Mouse (Mus musculus) ES-Bruce4 (cell line): ENCODE results near the gene Twist2. TPM values are rescaled to one million over a fixed set of nuclear protein-coding genes. Genes with fewer than 3 reads are reported as not detected.

Source experiments
- H3K27ac ChIP-seq: 2 replicates; pipeline ENCODE4 v1.5.1; 2012; ENCODE audit warnings: low read length, inconsistent platforms; ENCODE audit not compliant: insufficient read depth
- H3K27me3 ChIP-seq: 2 replicates; pipeline ENCODE4 v1.6.1; 2012; ENCODE audit warnings: mild to moderate bottlenecking, low read length, inconsistent platforms; ENCODE audit not compliant: control insufficient read depth, poor library complexity, insufficient read depth, severe bottlenecking
- H3K36me3 ChIP-seq: 2 replicates; pipeline ENCODE4 v1.6.1; 2012; ENCODE audit warnings: inconsistent platforms, mild to moderate bottlenecking, low read length, moderate library complexity; ENCODE audit not compliant: control insufficient read depth, poor library complexity, insufficient read depth, severe bottlenecking
- H3K4me1 ChIP-seq: one replicate; pipeline ENCODE4 v1.8.1; 2011; ENCODE audit warnings: low read length; ENCODE audit not compliant: control insufficient read depth, insufficient read depth
- H3K4me3 ChIP-seq: 2 replicates; pipeline ENCODE4 v1.5.1; 2011; ENCODE audit warnings: low read depth, mild to moderate bottlenecking, low read length
- H3K9ac ChIP-seq: 2 replicates; pipeline ENCODE4 v1.6.1; 2012; ENCODE audit warnings: low read depth, mild to moderate bottlenecking, inconsistent platforms; ENCODE audit not compliant: poor library complexity, severe bottlenecking
- H3K9me3 ChIP-seq: replicated peaks from 2 replicates; pipeline ENCODE4 v1.6.1; 2012; ENCODE audit warnings: mild to moderate bottlenecking, low read length, inconsistent platforms; ENCODE audit not compliant: control insufficient read depth, poor library complexity, insufficient read depth, severe bottlenecking
- CTCF ChIP-seq: IDR thresholded peaks from one replicate; pipeline ENCODE4 v1.8.1; 2011; ENCODE audit warnings: low read depth, low read length
- EP300 ChIP-seq: IDR thresholded peaks from 2 replicates; pipeline ENCODE4 v1.6.1; 2011; ENCODE audit warnings: low read depth, low read length; ENCODE audit not compliant: insufficient read depth
- POLR2A ChIP-seq: IDR thresholded peaks from one replicate; pipeline ENCODE4 v1.8.1; 2011; ENCODE audit warnings: low read length; ENCODE audit not compliant: insufficient read depth
- polyA plus RNA-seq: library from polyadenylated mRNA; stranded (reverse); fragments of >200 nt; gene quantifications from 2 replicates; pipeline ENCODE4 v1.2.4, GENCODE M21; 2011; ENCODE audit warnings: low read depth; ENCODE audit not compliant: missing spikeins, insufficient read depth, insufficient read length

The Twist2 gene
- polyA plus RNA-seq, 1 experiment = 2.9 TPM

DNA sequence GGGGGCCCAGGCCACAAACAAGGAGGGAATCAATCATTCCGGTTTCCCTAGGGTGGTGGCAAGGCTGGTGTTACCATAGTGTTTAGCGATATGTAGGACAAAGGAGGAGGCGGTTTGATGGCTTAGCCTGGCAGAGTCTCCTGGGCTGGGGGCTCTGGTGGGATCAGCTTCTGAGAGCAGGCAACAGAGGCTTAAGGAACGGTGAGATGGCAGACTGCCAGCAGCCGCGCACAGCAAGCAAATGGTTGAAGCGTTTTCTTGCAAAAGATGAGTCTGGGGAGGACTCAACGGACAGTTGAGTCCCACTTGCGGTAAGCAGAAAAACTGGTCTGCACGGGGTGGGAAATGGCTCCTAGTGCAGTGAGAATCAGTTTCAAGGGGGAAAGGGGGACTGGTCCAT, 19.3 kb downstream of the Twist2 start:
- TF ChIP-seq CTCF (no peak), POLR2A (no peak)
- H3K9me3 ChIP-seq = no peaks in the 10 kb centered on the region

GRCm38 (mm10) chr1:91822316-91822824, 21.1 kb downstream of the Twist2 start:
- no peaks in the 10 kb centered on the region for H3K4me1 ChIP-seq
- no peaks in the 10 kb centered on the region for H3K36me3 ChIP-seq
- no peak overlapping the region for H3K27ac ChIP-seq
- no peak overlapping the region for H3K9ac ChIP-seq
- no peaks in the 10 kb centered on the region for H3K9me3 ChIP-seq
- TF ChIP-seq CTCF (no peak), EP300 (no peak), POLR2A (no peak)
- H3K27me3 ChIP-seq = no peaks in the 10 kb centered on the region
- no peak overlapping the region for H3K4me3 ChIP-seq

More for the DNA sequence above, 19.3 kb downstream of the Twist2 start:
- H3K27ac ChIP-seq = no peak overlapping the region
- H3K36me3 ChIP-seq = no peaks in the 10 kb centered on the region
- H3K4me1 ChIP-seq = no peaks in the 10 kb centered on the region
- H3K9ac ChIP-seq = no peak overlapping the region
- H3K27me3 ChIP-seq = no peaks in the 10 kb centered on the region
- H3K4me3 ChIP-seq = no peak overlapping the region

GRCm38 (mm10) chr1:91823530-91823929, 22.3 kb downstream of the Twist2 start:
- Histone ChIP-seq H3K36me3 (no peaks in the 10 kb centered on the region), H3K4me1 (no peaks in the 10 kb centered on the region), H3K9ac (no peak overlapping the region), H3K27ac (no peak overlapping the region), H3K9me3 (no peaks in the 10 kb centered on the region), H3K27me3 (no peaks in the 10 kb centered on the region), H3K4me3 (no peak overlapping the region)
- TF ChIP-seq CTCF = no peak
- no peak for TF ChIP-seq EP300
- TF ChIP-seq POLR2A = no peak

GRCm38 (mm10) chr1:91823951-91824350, 22.7 kb downstream of the Twist2 start:
- no peak overlapping the region for H3K4me3 ChIP-seq
- H3K4me1 ChIP-seq = no peaks in the 10 kb centered on the region
- H3K9me3 ChIP-seq = no peaks in the 10 kb centered on the region
- H3K27ac ChIP-seq = no peak overlapping the region
- H3K36me3 ChIP-seq = no peaks in the 10 kb centered on the region
- TF ChIP-seq CTCF (no peak), POLR2A (no peak), EP300 (no peak)
- no peaks in the 10 kb centered on the region for H3K27me3 ChIP-seq
- no peak overlapping the region for H3K9ac ChIP-seq

- no peak overlapping the region for H3K9ac ChIP-seq
- no peaks in the 10 kb centered on the region for H3K4me1 ChIP-seq
- H3K27me3 ChIP-seq = no peaks in the 10 kb centered on the region
- no peak overlapping the region for H3K27ac ChIP-seq
- TF ChIP-seq EP300 = no peak
- TF ChIP-seq CTCF = no peak
- no peak for TF ChIP-seq POLR2A
- H3K36me3 ChIP-seq = no peaks in the 10 kb centered on the region
- H3K4me3 ChIP-seq = no peak overlapping the region
- no peaks in the 10 kb centered on the region for H3K9me3 ChIP-seq
Measured at GRCm38 (mm10) chr1:91825261-91825660, 24.0 kb downstream of the Twist2 start.

GRCm38 (mm10) chr1:91831978-91832377, 30.7 kb downstream of the Twist2 start:
- H3K9me3 ChIP-seq = no peaks in the 10 kb centered on the region
- H3K9ac ChIP-seq = no peak overlapping the region
- H3K4me3 ChIP-seq = no peak overlapping the region
- no peak for TF ChIP-seq CTCF
- TF ChIP-seq POLR2A = no peak
- TF ChIP-seq EP300 = no peak
- no peak overlapping the region for H3K27ac ChIP-seq
- no peaks in the 10 kb centered on the region for H3K27me3 ChIP-seq
- no peaks in the 10 kb centered on the region for H3K36me3 ChIP-seq
- H3K4me1 ChIP-seq = no peaks in the 10 kb centered on the region
